Mouse (Mus musculus): ENCODE data around the gene Cacna2d3.

DNA sequence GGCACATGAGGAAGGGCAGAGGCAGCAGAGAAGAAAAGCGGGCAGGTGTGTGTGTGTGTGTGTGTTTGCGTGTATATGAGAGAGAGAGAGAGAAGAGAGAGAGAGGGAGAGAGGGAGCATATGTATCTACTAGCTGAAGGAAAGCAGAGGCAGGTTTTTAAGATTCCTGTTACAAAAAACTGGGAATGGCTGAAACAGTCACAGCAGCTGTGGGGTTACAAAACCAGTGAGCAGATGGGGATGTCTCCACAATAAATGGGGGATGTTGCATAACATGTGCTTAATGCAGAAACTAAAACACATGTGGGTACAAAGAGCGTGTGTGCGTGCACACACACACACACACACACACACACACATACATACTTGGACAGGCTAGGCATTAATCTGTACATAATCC, 752.4 kb downstream of the Cacna2d3 start:
- TF ChIP-seq TAL1 (conservative IDR thresholded peaks at IDR 0.05; ENCODE audit: low read depth, low read length) (no peak), CTCF (IDR thresholded peaks at IDR 0.05; ENCODE audit: low read depth, low read length) (no peak), GATA1 (IDR thresholded peaks at IDR 0.05; ENCODE audit: borderline replicate concordance, low read length) (no peak)

All from G1E (cell line).